Mouse (Mus musculus) intestine, embryonic 16.5 days (tissue): Measurements from ENCODE around the gene Psd4. TPM values are rescaled to one million over a fixed set of nuclear protein-coding genes. Genes with fewer than 3 reads are reported as not detected.

ENCODE experiments used
- ATAC-seq: fragments of 200-750 bp; cut with Nextera tagmentation; 2 replicates; pipeline ENCODE4 v1.8.0; 2017; ENCODE audit warnings: moderate TSS enrichment, moderate library complexity
- H3K27ac ChIP-seq: fragments of 300-500 bp; sonication (generic); 2 replicates; pipeline ENCODE4 v1.5.1; 2014; ENCODE audit warnings: mild to moderate bottlenecking, low read length
- H3K27me3 ChIP-seq: fragments of 300-500 bp; sonication (generic); replicated peaks from 2 replicates; pipeline ENCODE4 v1.6.1; 2014; ENCODE audit warnings: low read length, control low read depth, mixed read lengths; ENCODE audit not compliant: control insufficient read depth, insufficient read depth
- H3K36me3 ChIP-seq: fragments of 300-500 bp; sonication (generic); 2 replicates; pipeline ENCODE4 v1.6.1; 2014; ENCODE audit warnings: low read length, control low read depth; ENCODE audit not compliant: control insufficient read depth, insufficient read depth
- H3K4me1 ChIP-seq: fragments of 300-500 bp; sonication (generic); 2 replicates; pipeline ENCODE4 v1.6.1; 2014; ENCODE audit warnings: low read length, control low read depth, mixed read lengths; ENCODE audit not compliant: control insufficient read depth, insufficient read depth
- H3K4me2 ChIP-seq: fragments of 300-500 bp; sonication (generic); 2 replicates; pipeline ENCODE4 v1.6.1; 2014; ENCODE audit warnings: low read depth, low read length, control low read depth
- H3K4me3 ChIP-seq: fragments of 300-500 bp; sonication (generic); 2 replicates; pipeline ENCODE4 v1.5.1; 2014; ENCODE audit warnings: mild to moderate bottlenecking, low read length
- H3K9ac ChIP-seq: fragments of 300-500 bp; sonication (generic); 2 replicates; pipeline ENCODE4 v1.6.1; 2014; ENCODE audit warnings: low read depth, low read length
- H3K9me3 ChIP-seq: fragments of 300-500 bp; sonication (generic); 2 replicates; pipeline ENCODE4 v1.6.1; 2016; ENCODE audit warnings: low read length, control low read depth; ENCODE audit not compliant: control insufficient read depth
- WGBS: fragments of 180-500 bp; shearing (Covaris S2); extraction: QIAGEN DNeasy Blood & Tissue Kit; methylation state at CpG from one replicate; pipeline ENCODE4 v1.1.7; 2014; 5-methylcytosine and 5-hydroxymethylcytosine counted together
- polyA plus RNA-seq: library from polyadenylated mRNA; unstranded; fragments of >200 nt; fragmentation: Nextera tagmentation; extraction: Ambion mirVana; gene quantifications from 2 replicates; pipeline ENCODE4 v1.2.1, GENCODE M21; 2015

Gene Psd4
- polyA plus RNA-seq, 1 experiment from 2014 or later: 7.2 TPM

GRCm38 (mm10) chr2:24405345-24406012, 38.1 kb downstream of the Psd4 start:
- peak; percentile 85 for ATAC-seq
- 10% methylated on average over 23 of the region's 23 CpGs for whole genome bisulfite sequencing
- H3K9me3 ChIP-seq: no peaks in the 10 kb centered on the region
- H3K36me3 ChIP-seq: no peaks in the 10 kb centered on the region
- peaks cover 5% of the 10 kb centered on the region; the same call in 1 of the 2 replicates for H3K4me1 ChIP-seq
- peak overlapping the region; percentile 27 for H3K4me3 ChIP-seq
- H3K27ac ChIP-seq: no peak overlapping the region
- peak overlapping the region; percentile 56 for H3K4me2 ChIP-seq
- no peaks in the 10 kb centered on the region for H3K27me3 ChIP-seq
- peak overlapping the region; percentile 50 for H3K9ac ChIP-seq

GRCm38 (mm10) chr2:24407701-24408485, 40.5 kb downstream of the Psd4 start:
- Histone ChIP-seq H3K9me3 (no peaks in the 10 kb centered on the region), H3K27ac (no peak overlapping the region), H3K4me3 (no peak overlapping the region), H3K9ac (no peak overlapping the region), H3K4me1 (peaks cover 5% of the 10 kb centered on the region; the same call in 1 of the 2 replicates), H3K36me3 (no peaks in the 10 kb centered on the region), H3K27me3 (no peaks in the 10 kb centered on the region), H3K4me2 (no peak overlapping the region)
- no peak for ATAC-seq
- 55% methylated on average over 4 of the region's 4 CpGs for WGBS

- Histone ChIP-seq H3K9me3 (no peaks in the 10 kb centered on the region), H3K9ac (no peak overlapping the region), H3K4me1 (peaks cover 5% of the 10 kb centered on the region), H3K4me2 (no peak overlapping the region), H3K27me3 (no peaks in the 10 kb centered on the region), H3K36me3 (no peaks in the 10 kb centered on the region), H3K4me3 (no peak overlapping the region), H3K27ac (no peak overlapping the region)
- WGBS: 3% methylated on average over 2 of the region's 2 CpGs
- ATAC-seq: peak; percentile 56
These were observed 41.8 kb downstream of the Psd4 start for GRCm38 (mm10) chr2:24409166-24409565.

- Histone ChIP-seq H3K4me2 (no peak overlapping the region), H3K4me3 (no peak overlapping the region), H3K27me3 (no peaks in the 10 kb centered on the region), H3K9ac (no peak overlapping the region), H3K4me1 (peaks cover 17% of the 10 kb centered on the region), H3K36me3 (no peaks in the 10 kb centered on the region), H3K27ac (no peak overlapping the region), H3K9me3 (no peaks in the 10 kb centered on the region)
- no peak for ATAC-seq
- WGBS: 63% methylated on average over 3 of the region's 3 CpGs
These were observed 45.8 kb downstream of the Psd4 start for GRCm38 (mm10) chr2:24413172-24413571.

GRCm38 (mm10) chr2:24413677-24414076, 46.3 kb downstream of the Psd4 start:
- Histone ChIP-seq H3K36me3 (no peaks in the 10 kb centered on the region), H3K4me3 (no peak overlapping the region), H3K9ac (no peak overlapping the region), H3K4me2 (no peak overlapping the region), H3K9me3 (no peaks in the 10 kb centered on the region), H3K4me1 (peaks cover 17% of the 10 kb centered on the region), H3K27ac (no peak overlapping the region), H3K27me3 (no peaks in the 10 kb centered on the region)
- ATAC-seq: no peak
- 86% methylated on average over 4 of the region's 4 CpGs for WGBS

GRCm38 (mm10) chr2:24416668-24417067, 49.3 kb downstream of the Psd4 start:
- WGBS: 27% methylated on average over 9 of the region's 9 CpGs
- peak; percentile 44 for ATAC-seq

GRCm38 (mm10) chr2:24417106-24417505, 49.7 kb downstream of the Psd4 start:
- H3K27ac ChIP-seq: no peak overlapping the region
- ATAC-seq: no peak
- H3K4me2 ChIP-seq: no peak overlapping the region
- H3K4me1 ChIP-seq: peaks cover 17% of the 10 kb centered on the region
- no peaks in the 10 kb centered on the region for H3K27me3 ChIP-seq
- 17% methylated on average over 2 of the region's 2 CpGs for WGBS
- no peak overlapping the region for H3K4me3 ChIP-seq
- peaks cover 3% of the 10 kb centered on the region; the same call in 1 of the 2 replicates for H3K9me3 ChIP-seq
- no peaks in the 10 kb centered on the region for H3K36me3 ChIP-seq
- no peak overlapping the region for H3K9ac ChIP-seq

More at GRCm38 (mm10) chr2:24416668-24417067, 49.3 kb downstream of the Psd4 start:
- Histone ChIP-seq H3K9me3 (peaks cover 3% of the 10 kb centered on the region; the same call in 1 of the 2 replicates), H3K4me2 (no peak overlapping the region), H3K27ac (no peak overlapping the region), H3K36me3 (no peaks in the 10 kb centered on the region), H3K4me1 (peaks cover 17% of the 10 kb centered on the region), H3K27me3 (no peaks in the 10 kb centered on the region), H3K9ac (0 out of 2 replicates have a peak overlapping the region, but pooled peaks have one; percentile 17), H3K4me3 (no peak overlapping the region)

- no peak for ATAC-seq
- H3K9me3 ChIP-seq: peaks cover 3% of the 10 kb centered on the region; the same call in 1 of the 2 replicates
- H3K9ac ChIP-seq: no peak overlapping the region
- 90% methylated on average over 4 of the region's 4 CpGs for WGBS
- peaks cover 20% of the 10 kb centered on the region for H3K4me1 ChIP-seq
- H3K36me3 ChIP-seq: no peaks in the 10 kb centered on the region
- H3K27ac ChIP-seq: no peak overlapping the region
- no peak overlapping the region for H3K4me3 ChIP-seq
- H3K4me2 ChIP-seq: no peak overlapping the region
- no peaks in the 10 kb centered on the region for H3K27me3 ChIP-seq
These were observed 50.2 kb downstream of the Psd4 start for GRCm38 (mm10) chr2:24417564-24417963.

- ATAC-seq: peak; percentile 78
- Histone ChIP-seq H3K4me2 (peak overlapping the region; percentile 18; the same call in 1 of the 2 replicates), H3K36me3 (no peaks in the 10 kb centered on the region), H3K27me3 (no peaks in the 10 kb centered on the region), H3K9me3 (peaks cover 3% of the 10 kb centered on the region; the same call in 1 of the 2 replicates), H3K4me1 (peaks cover 21% of the 10 kb centered on the region), H3K27ac (peak overlapping the region; percentile 75), H3K9ac (no peak overlapping the region), H3K4me3 (no peak overlapping the region)
- WGBS: 76% methylated on average over 6 of the region's 6 CpGs
These were observed 54.0 kb downstream of the Psd4 start for GRCm38 (mm10) chr2:24421211-24421863.
